In the genomic region with DNA sequence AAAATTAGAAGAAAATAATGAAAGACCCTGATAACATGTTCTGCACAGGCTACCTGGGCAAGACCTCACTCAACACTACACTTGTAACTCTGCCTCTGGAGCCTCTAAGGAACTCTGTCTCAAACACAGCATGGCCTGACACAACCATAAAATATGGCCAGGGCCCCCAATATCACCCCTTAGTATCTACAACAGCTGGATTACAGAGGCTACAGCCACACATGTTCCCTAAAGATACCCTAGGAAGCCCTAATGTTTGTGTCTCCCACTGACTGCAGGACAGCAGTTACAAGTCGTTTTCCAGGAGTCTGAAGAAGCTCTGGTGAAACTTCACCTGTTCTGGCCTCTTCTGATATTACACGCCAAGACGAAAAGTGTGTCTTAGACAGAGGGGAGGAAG, we compare ENCODE assay signal across 9 mouse cellular contexts.
DNase-seq lines count a peak whose midpoint lies in the region; ATAC-seq lines count a peak whose summit lies in the region.
"Had no signal": no experiment of that assay in that cellular context is flagged by ENCODE, and none has a peak within 500 bp of the region (broad histone marks: within the 10 kb centered on the region; RNA-seq: fewer than 3 reads in every experiment).

No protein-coding gene starts in this region.

- no peaks in the 10 kb centered on the region for H3K27me3 ChIP-seq in heart, embryonic 16.5 days (ENCODE audit: control insufficient read depth, insufficient read depth, low read length)
- no peaks in the 10 kb centered on the region for H3K27me3 ChIP-seq in lung, embryonic 15.5 days
- no peaks in the 10 kb centered on the region for H3K27me3 ChIP-seq in embryonic facial prominence, embryonic 15.5 days
- H3K27me3 ChIP-seq in liver, embryonic 15.5 days, result no peaks in the 10 kb centered on the region
- H3K27me3 ChIP-seq: neural tube, embryonic 13.5 days had no signal

- WGBS in heart, embryonic 16.5 days, result 79% methylated on average over 3 of the region's 3 CpGs
- 76% methylated on average over 3 of the region's 3 CpGs for WGBS in lung, embryonic 15.5 days
- WGBS in embryonic facial prominence, embryonic 15.5 days, result 80% methylated on average over 3 of the region's 3 CpGs
- 29% methylated on average over 3 of the region's 3 CpGs for WGBS in liver, embryonic 15.5 days (ENCODE audit: insufficient replicate concordance)

- H3K36me3 ChIP-seq in heart, embryonic 16.5 days (ENCODE audit: control insufficient read depth, insufficient read depth), result no peaks in the 10 kb centered on the region
- H3K36me3 ChIP-seq in lung, embryonic 15.5 days, result no peaks in the 10 kb centered on the region
- H3K36me3 ChIP-seq in embryonic facial prominence, embryonic 15.5 days, result no peaks in the 10 kb centered on the region
- H3K36me3 ChIP-seq in liver, embryonic 15.5 days (replicated peaks), result no peaks in the 10 kb centered on the region
- H3K36me3 ChIP-seq: midbrain, embryonic 10.5 days; neural tube, embryonic 13.5 days had no signal

- no peak overlapping the region for H3K4me3 ChIP-seq in heart, embryonic 16.5 days (ENCODE audit: low read length)
- no peak overlapping the region for H3K4me3 ChIP-seq in lung, embryonic 15.5 days
- no peak overlapping the region for H3K4me3 ChIP-seq in embryonic facial prominence, embryonic 15.5 days (replicated peaks)
- no peak overlapping the region for H3K4me3 ChIP-seq in liver, embryonic 15.5 days (replicated peaks)
- H3K4me3 ChIP-seq: midbrain, embryonic 10.5 days; neural tube, embryonic 13.5 days had no signal

- peaks cover 25% of the 10 kb centered on the region for H3K4me1 ChIP-seq in heart, embryonic 16.5 days (ENCODE audit: control insufficient read depth, insufficient read depth, low read length)
- H3K4me1 ChIP-seq in lung, embryonic 15.5 days, result peaks cover 18% of the 10 kb centered on the region
- H3K4me1 ChIP-seq in embryonic facial prominence, embryonic 15.5 days, result peaks cover 30% of the 10 kb centered on the region
- peaks cover 34% of the 10 kb centered on the region for H3K4me1 ChIP-seq in liver, embryonic 15.5 days (replicated peaks)
- H3K4me1 ChIP-seq: midbrain, embryonic 10.5 days had no signal

- H3K9me3 ChIP-seq in heart, embryonic 16.5 days (replicated peaks; ENCODE audit: control insufficient read depth, low read length), result no peaks in the 10 kb centered on the region
- H3K9me3 ChIP-seq in lung, embryonic 15.5 days, result no peaks in the 10 kb centered on the region
- H3K9me3 ChIP-seq in embryonic facial prominence, embryonic 15.5 days (replicated peaks), result no peaks in the 10 kb centered on the region
- no peaks in the 10 kb centered on the region for H3K9me3 ChIP-seq in liver, embryonic 15.5 days (replicated peaks)
- H3K9me3 ChIP-seq: midbrain, embryonic 10.5 days; neural tube, embryonic 13.5 days had no signal

- H3K4me2 ChIP-seq in heart, embryonic 16.5 days (ENCODE audit: low read depth, low read length), result no peak overlapping the region
- H3K4me2 ChIP-seq in lung, embryonic 15.5 days, result no peak overlapping the region
- no peak overlapping the region for H3K4me2 ChIP-seq in embryonic facial prominence, embryonic 15.5 days (replicated peaks)
- no peak overlapping the region; the same call in 1 of the 2 replicates for H3K4me2 ChIP-seq in liver, embryonic 15.5 days
- H3K4me2 ChIP-seq: neural tube, embryonic 13.5 days had no signal

- no peak for DNase-seq in heart, adult 9 months (ENCODE audit: low spot score in 2 of 2)
- no peak for DNase-seq in lung, postnatal 36 days
- no peak for DNase-seq in cerebellum, postnatal 10 days

- H3K27ac ChIP-seq in heart, embryonic 16.5 days (ENCODE audit: low read length), result peak overlapping the region; percentile 88
- H3K27ac ChIP-seq in lung, embryonic 15.5 days, result peak overlapping the region; percentile 64
- H3K27ac ChIP-seq in embryonic facial prominence, embryonic 15.5 days (replicated peaks), result peak overlapping the region; percentile 84
- H3K27ac ChIP-seq in liver, embryonic 15.5 days (replicated peaks), result no peak overlapping the region
- H3K27ac ChIP-seq: midbrain, embryonic 10.5 days had no signal

- no peak for ATAC-seq in heart, embryonic 16.5 days (replicated peaks; ENCODE audit: extremely low read depth, insufficient read depth, low FRiP score)
- ATAC-seq in lung, embryonic 15.5 days (ENCODE audit: borderline replicate concordance, extremely low read depth, low FRiP score, low TSS enrichment), result no peak
- no peak for ATAC-seq in embryonic facial prominence, embryonic 15.5 days (ENCODE audit: insufficient number of reproducible peaks, low FRiP score, low TSS enrichment, low read depth)
- ATAC-seq in liver, embryonic 15.5 days (ENCODE audit: insufficient read depth), result peak; percentile 42; the same call in 1 of the 2 replicates

- H3K9ac ChIP-seq in heart, embryonic 16.5 days (ENCODE audit: low read length), result 0 out of 2 replicates have a peak overlapping the region, but pooled peaks have one; percentile 19
- no peak overlapping the region for H3K9ac ChIP-seq in lung, embryonic 15.5 days
- no peak overlapping the region for H3K9ac ChIP-seq in embryonic facial prominence, embryonic 15.5 days
- H3K9ac ChIP-seq in liver, embryonic 15.5 days, result no peak overlapping the region
- H3K9ac ChIP-seq: neural tube, embryonic 13.5 days had no signal
